Mouse (Mus musculus): ENCODE measurements around the gene Txn2. TPM values are rescaled to one million over a fixed set of nuclear protein-coding genes. Genes with fewer than 3 reads are reported as not detected.
A peak's percentile ranks its signal among the peaks of the same experiment; 100 is the strongest.

The Txn2 gene
- polyA plus RNA-seq, 1 experiment from 2014 or later, result 245 TPM

DNA sequence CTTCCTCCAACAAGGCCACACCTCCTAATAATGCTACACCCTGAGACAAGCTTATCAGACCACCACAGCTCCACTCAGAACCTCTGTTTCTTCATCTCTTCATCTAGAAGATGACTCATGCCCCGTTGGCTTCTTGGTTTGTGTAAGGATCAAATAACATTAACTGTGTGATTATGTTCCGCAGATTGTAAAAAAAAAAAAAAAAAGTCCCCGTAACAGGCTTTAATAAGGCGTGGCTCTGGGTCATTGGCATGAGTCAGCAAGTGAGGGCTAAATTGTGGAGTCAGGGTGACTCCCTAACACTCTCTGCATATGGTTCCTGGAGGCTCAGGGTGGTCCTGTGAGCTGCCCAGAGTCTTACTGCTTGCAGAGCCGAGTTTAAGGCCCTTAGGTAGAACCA is 47.1 kb downstream of the Txn2 start:
- Histone ChIP-seq H3K27me3 (ENCODE audit: insufficient read depth, low read length) (no peaks in the 10 kb centered on the region), H3K9ac (ENCODE audit: low read depth, low read length) (peak overlapping the region; percentile 15; the same call in 1 of the 2 replicates), H3K9me3 (replicated peaks; ENCODE audit: low read length) (no peaks in the 10 kb centered on the region), H3K4me1 (replicated peaks; ENCODE audit: insufficient read depth, low read length) (peaks cover 20% of the 10 kb centered on the region; the same call in 1 of the 2 replicates), H3K27ac (peak overlapping the region; percentile 97), H3K4me3 (replicated peaks; ENCODE audit: low read depth, low read length) (no peak overlapping the region), H3K36me3 (ENCODE audit: insufficient read depth, low read length) (no peaks in the 10 kb centered on the region), H3K4me2 (ENCODE audit: low read length) (no peak overlapping the region)
- no peak for TF ChIP-seq CTCF (IDR thresholded peaks at IDR 0.05; ENCODE audit: low read depth)
- DNase-seq (ENCODE audit: low spot score) (no peak), ATAC-seq (replicated peaks; ENCODE audit: low FRiP score, low read depth) (no peak)
- WGBS, result 25% methylated on average over 5 of the region's 5 CpGs

DNA sequence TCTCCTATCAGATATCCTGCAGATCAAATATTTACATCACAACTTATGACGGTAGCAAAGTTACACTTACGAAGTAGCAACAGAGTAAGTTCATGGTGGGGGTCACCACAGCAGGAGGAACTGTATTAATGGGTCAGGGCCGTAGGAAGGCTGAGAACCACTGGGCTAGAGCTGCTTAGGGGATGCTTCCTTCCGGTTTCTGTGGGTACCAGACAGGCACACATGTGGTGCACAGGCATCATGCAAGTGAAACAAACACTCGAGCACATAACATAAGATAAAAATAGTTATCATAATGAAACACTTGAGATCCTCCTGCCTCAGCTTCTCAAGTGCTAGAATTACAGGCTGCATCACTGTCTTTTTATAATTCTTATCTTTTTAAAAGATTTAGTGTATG is 48.1 kb downstream of the Txn2 start:
- H3K36me3 ChIP-seq (ENCODE audit: insufficient read depth, low read length), result no peaks in the 10 kb centered on the region
- H3K4me3 ChIP-seq (replicated peaks; ENCODE audit: low read depth, low read length), result no peak overlapping the region
- H3K9me3 ChIP-seq (replicated peaks; ENCODE audit: low read length), result no peaks in the 10 kb centered on the region
- DNase-seq (ENCODE audit: low spot score), result no peak
- H3K27ac ChIP-seq, result no peak overlapping the region
- ATAC-seq (replicated peaks; ENCODE audit: low FRiP score, low read depth), result no peak
- H3K4me1 ChIP-seq (replicated peaks; ENCODE audit: insufficient read depth, low read length), result peaks cover 20% of the 10 kb centered on the region; the same call in 1 of the 2 replicates
- no peak overlapping the region for H3K9ac ChIP-seq (ENCODE audit: low read depth, low read length)
- 90% methylated on average over 5 of the region's 5 CpGs for whole genome bisulfite sequencing
- no peaks in the 10 kb centered on the region for H3K27me3 ChIP-seq (ENCODE audit: insufficient read depth, low read length)
- H3K4me2 ChIP-seq (ENCODE audit: low read length), result no peak overlapping the region
- no peak for TF ChIP-seq CTCF (IDR thresholded peaks at IDR 0.05; ENCODE audit: low read depth)

DNA sequence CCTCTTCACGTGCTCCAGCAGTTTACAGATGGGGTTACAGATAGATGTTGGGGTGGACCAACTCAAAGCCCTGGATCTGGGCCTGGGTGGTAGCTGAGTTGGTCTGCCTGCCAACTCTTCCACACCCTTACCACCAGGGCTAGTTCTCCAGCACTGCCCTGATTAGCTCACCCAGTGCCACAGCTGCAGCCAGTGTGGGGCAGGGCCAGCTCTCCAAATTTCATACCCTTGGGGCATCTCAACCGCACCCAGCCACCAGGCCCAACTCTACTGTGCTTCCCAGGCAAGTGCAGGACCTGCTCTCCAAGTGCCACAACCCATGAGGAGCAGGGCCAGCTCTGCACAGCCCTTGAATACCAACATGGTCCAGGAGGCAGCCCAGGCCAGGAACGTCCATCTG is 49.0 kb downstream of the Txn2 start:
- H3K27ac ChIP-seq, result no peak overlapping the region
- no peak overlapping the region for H3K4me3 ChIP-seq (replicated peaks; ENCODE audit: low read depth, low read length)
- DNase-seq (ENCODE audit: low spot score) (no peak), ATAC-seq (replicated peaks; ENCODE audit: low FRiP score, low read depth) (no peak)
- no peaks in the 10 kb centered on the region for H3K9me3 ChIP-seq (replicated peaks; ENCODE audit: low read length)
- no peak overlapping the region for H3K9ac ChIP-seq (ENCODE audit: low read depth, low read length)
- H3K4me1 ChIP-seq (replicated peaks; ENCODE audit: insufficient read depth, low read length), result peaks cover 20% of the 10 kb centered on the region; the same call in 1 of the 2 replicates
- TF ChIP-seq CTCF (IDR thresholded peaks at IDR 0.05; ENCODE audit: low read depth), result no peak
- no peaks in the 10 kb centered on the region for H3K27me3 ChIP-seq (ENCODE audit: insufficient read depth, low read length)
- 90% methylated on average over 3 of the region's 3 CpGs for WGBS
- H3K4me2 ChIP-seq (ENCODE audit: low read length), result no peak overlapping the region
- H3K36me3 ChIP-seq (ENCODE audit: insufficient read depth, low read length), result no peaks in the 10 kb centered on the region

DNA sequence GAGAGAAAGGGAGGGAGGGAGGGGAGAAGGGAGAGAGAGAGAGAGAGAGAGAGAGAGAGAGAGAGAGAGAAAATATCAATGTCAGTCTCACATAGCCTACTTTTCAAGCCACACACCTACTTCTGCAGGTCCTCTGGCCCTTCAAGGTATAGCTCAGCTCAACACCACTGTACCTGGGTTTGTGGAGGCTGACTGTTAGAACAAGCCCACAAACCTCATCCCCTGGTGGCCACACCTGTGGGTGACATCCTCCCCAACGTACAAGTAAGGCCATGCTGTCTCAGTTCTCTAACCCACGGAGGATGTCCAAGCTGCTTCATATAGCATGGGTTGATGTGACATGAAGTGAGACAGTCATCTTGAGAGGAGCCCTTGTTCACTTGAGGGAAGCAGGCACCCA is 51.6 kb downstream of the Txn2 start:
- TF ChIP-seq CTCF (IDR thresholded peaks at IDR 0.05; ENCODE audit: low read depth), result 0 out of 2 replicates have a peak, but pooled peaks have one; percentile 13
- Histone ChIP-seq H3K4me2 (ENCODE audit: low read length) (no peak overlapping the region), H3K4me3 (replicated peaks; ENCODE audit: low read depth, low read length) (no peak overlapping the region), H3K36me3 (ENCODE audit: insufficient read depth, low read length) (no peaks in the 10 kb centered on the region), H3K9ac (ENCODE audit: low read depth, low read length) (no peak overlapping the region), H3K4me1 (replicated peaks; ENCODE audit: insufficient read depth, low read length) (0 out of 2 replicates have a peak, but pooled peaks cover 9% of the 10 kb centered on the region), H3K27me3 (ENCODE audit: insufficient read depth, low read length) (no peaks in the 10 kb centered on the region), H3K27ac (no peak overlapping the region), H3K9me3 (replicated peaks; ENCODE audit: low read length) (no peaks in the 10 kb centered on the region)
- no peak for DNase-seq (ENCODE audit: low spot score)
- WGBS, result 63% methylated on average over 2 of the region's 2 CpGs
- ATAC-seq (replicated peaks; ENCODE audit: low FRiP score, low read depth), result no peak

DNA sequence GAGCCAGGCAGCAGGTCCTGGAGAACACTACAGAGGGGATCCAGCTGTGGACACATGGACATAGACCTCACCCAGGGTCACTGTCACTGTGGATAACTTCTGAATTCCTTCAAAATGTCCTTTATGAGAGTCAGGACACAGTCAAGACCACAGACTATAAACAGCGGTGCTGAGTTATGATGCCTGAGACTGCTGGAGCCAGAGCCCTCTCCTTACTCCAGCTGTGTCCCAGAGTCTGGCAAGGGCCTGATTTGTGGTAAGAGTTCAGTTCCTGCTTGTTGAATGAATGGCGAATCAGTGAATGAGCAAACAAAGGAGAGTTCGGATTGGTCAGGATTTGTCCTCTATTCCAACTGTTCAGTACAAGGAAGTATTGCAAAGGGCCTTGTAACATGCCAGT is 52.1 kb downstream of the Txn2 start:
- Histone ChIP-seq H3K36me3 (ENCODE audit: insufficient read depth, low read length) (no peaks in the 10 kb centered on the region), H3K27ac (no peak overlapping the region), H3K27me3 (ENCODE audit: insufficient read depth, low read length) (no peaks in the 10 kb centered on the region), H3K4me3 (replicated peaks; ENCODE audit: low read depth, low read length) (no peak overlapping the region), H3K4me1 (replicated peaks; ENCODE audit: insufficient read depth, low read length) (0 out of 2 replicates have a peak, but pooled peaks cover 5% of the 10 kb centered on the region), H3K9ac (ENCODE audit: low read depth, low read length) (no peak overlapping the region), H3K4me2 (ENCODE audit: low read length) (no peak overlapping the region), H3K9me3 (replicated peaks; ENCODE audit: low read length) (no peaks in the 10 kb centered on the region)
- ATAC-seq (replicated peaks; ENCODE audit: low FRiP score, low read depth) (peak; percentile 53; the same call in 1 of the 2 replicates), DNase-seq (ENCODE audit: low spot score) (peak; percentile 81)
- 76% methylated on average over 3 of the region's 3 CpGs for WGBS
- TF ChIP-seq CTCF (IDR thresholded peaks at IDR 0.05; ENCODE audit: low read depth), result no peak

DNA sequence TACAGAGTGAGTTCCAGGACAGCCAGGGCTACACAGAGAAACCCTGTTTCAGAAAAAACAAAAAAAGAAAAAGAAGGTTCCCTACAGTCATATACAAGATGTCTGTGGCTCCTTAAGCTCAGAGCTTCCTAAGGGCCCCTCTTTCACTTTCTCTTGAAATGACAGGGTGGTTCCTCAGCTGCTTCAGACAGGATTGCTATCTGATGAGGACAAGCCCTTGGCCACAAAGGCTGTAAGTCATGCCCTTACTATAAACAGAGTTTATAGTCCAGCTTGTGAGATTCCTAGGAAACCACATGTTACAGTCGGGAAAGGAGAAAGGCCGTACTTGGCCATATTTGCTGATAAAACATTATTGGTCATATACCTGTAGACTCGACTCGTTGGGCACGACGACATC is 52.9 kb downstream of the Txn2 start:
- Histone ChIP-seq H3K9ac (ENCODE audit: low read depth, low read length) (no peak overlapping the region), H3K4me2 (ENCODE audit: low read length) (no peak overlapping the region), H3K4me1 (replicated peaks; ENCODE audit: insufficient read depth, low read length) (0 out of 2 replicates have a peak, but pooled peaks cover 5% of the 10 kb centered on the region), H3K27ac (no peak overlapping the region), H3K27me3 (ENCODE audit: insufficient read depth, low read length) (no peaks in the 10 kb centered on the region), H3K36me3 (ENCODE audit: insufficient read depth, low read length) (no peaks in the 10 kb centered on the region), H3K9me3 (replicated peaks; ENCODE audit: low read length) (no peaks in the 10 kb centered on the region), H3K4me3 (replicated peaks; ENCODE audit: low read depth, low read length) (no peak overlapping the region)
- no peak for TF ChIP-seq CTCF (IDR thresholded peaks at IDR 0.05; ENCODE audit: low read depth)
- 86% methylated on average over 6 of the region's 6 CpGs for WGBS
- DNase-seq (ENCODE audit: low spot score), result no peak
- ATAC-seq (replicated peaks; ENCODE audit: low FRiP score, low read depth), result no peak

- 92% methylated on average over 9 of the region's 9 CpGs for WGBS
Measured at GRCm38 (mm10) chr15:77874807-77875206, 54.0 kb downstream of the Txn2 start.

More at GRCm38 (mm10) chr15:77874807-77875206, 54.0 kb downstream of the Txn2 start:
- Histone ChIP-seq H3K36me3 (ENCODE audit: insufficient read depth, low read length) (no peaks in the 10 kb centered on the region), H3K9me3 (replicated peaks; ENCODE audit: low read length) (no peaks in the 10 kb centered on the region), H3K27me3 (ENCODE audit: insufficient read depth, low read length) (no peaks in the 10 kb centered on the region), H3K4me1 (replicated peaks; ENCODE audit: insufficient read depth, low read length) (0 out of 2 replicates have a peak, but pooled peaks cover 5% of the 10 kb centered on the region), H3K4me2 (ENCODE audit: low read length) (no peak overlapping the region), H3K4me3 (replicated peaks; ENCODE audit: low read depth, low read length) (no peak overlapping the region), H3K27ac (peak overlapping the region; percentile 50; the same call in 1 of the 2 replicates), H3K9ac (ENCODE audit: low read depth, low read length) (no peak overlapping the region)
- DNase-seq (ENCODE audit: low spot score) (no peak), ATAC-seq (replicated peaks; ENCODE audit: low FRiP score, low read depth) (no peak)
- no peak for TF ChIP-seq CTCF (IDR thresholded peaks at IDR 0.05; ENCODE audit: low read depth)

All from kidney, postnatal 0 days (tissue).